Mouse (Mus musculus) liver, embryonic 14.5 days (tissue): ENCODE results near the gene Gm26566.

Experiments used
- CTCF ChIP-seq: IDR thresholded peaks from 2 replicates; pipeline ENCODE4 v1.5.1; 2016; ENCODE audit warnings: antibody characterized with exemption, low read depth, control low read depth
- EP300 ChIP-seq: IDR thresholded peaks from 2 replicates; pipeline ENCODE4 v1.6.1; 2016; ENCODE audit warnings: antibody characterized with exemption, low read depth

DNA sequence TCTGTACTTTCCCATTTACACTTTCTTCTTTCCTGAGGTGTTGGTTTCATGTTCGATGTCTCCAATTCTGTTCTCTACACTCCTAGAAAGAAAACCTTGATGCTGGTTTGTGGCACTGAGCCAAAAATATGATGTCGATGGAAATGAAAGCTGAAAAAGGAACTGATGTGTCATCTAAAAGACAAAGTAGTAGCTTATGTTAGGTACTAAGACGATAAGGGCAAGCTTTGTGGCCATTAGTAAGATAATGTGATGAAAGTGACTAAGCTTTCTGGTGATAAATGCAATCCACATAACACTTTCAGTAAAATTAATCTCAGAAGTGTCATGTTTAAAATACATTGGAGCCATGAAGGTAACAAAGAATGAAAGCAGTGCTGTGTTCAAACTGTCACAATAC, 40.3 kb upstream of the Gm26566 start:
- TF ChIP-seq CTCF (no peak), EP300 (no peak)
